Mouse (Mus musculus): ENCODE results near the gene Eng.

DNA sequence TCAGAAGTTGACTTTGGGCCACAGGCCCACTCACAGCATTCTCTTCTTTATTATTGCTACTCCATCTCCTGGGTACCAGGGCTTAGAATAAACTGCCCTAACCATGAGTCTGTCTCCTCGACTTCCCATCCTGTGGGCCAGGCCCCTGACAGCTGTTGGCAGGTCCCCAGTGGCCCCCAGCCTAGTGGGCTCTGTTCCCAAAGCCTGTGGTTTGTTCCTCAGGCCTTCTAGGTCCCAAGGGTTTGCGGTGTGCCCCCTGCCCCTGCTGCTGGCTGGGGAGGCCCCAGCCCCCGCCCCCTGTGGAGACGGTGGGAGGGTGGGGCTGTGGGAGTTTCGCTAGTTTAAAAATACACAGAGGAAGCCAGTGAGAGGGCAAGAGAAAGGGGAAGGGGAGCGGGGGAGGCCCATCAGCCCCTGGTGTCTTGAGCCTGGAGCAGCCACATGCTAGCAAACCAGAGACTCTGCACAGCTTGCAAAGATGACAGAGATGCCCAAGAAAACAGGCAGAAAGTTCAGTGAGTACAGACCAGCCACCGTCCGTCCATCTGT, 74.4 kb downstream of the Eng start, which contains the start of gene Sh2d3c:
- TF ChIP-seq POLR2A (IDR thresholded peaks at IDR 0.05; ENCODE audit: borderline replicate concordance, extremely low read depth, insufficient read depth, insufficient read length, poor library complexity, severe bottlenecking) (no peak), CTCF (IDR thresholded peaks at IDR 0.05; ENCODE audit: borderline replicate concordance, extremely low read depth, insufficient read depth, insufficient read length) (no peak)

All from brain, embryonic 14.5 days (tissue).